Mouse (Mus musculus): Measurements from ENCODE around the gene Zxdc.

The Zxdc gene

DNA sequence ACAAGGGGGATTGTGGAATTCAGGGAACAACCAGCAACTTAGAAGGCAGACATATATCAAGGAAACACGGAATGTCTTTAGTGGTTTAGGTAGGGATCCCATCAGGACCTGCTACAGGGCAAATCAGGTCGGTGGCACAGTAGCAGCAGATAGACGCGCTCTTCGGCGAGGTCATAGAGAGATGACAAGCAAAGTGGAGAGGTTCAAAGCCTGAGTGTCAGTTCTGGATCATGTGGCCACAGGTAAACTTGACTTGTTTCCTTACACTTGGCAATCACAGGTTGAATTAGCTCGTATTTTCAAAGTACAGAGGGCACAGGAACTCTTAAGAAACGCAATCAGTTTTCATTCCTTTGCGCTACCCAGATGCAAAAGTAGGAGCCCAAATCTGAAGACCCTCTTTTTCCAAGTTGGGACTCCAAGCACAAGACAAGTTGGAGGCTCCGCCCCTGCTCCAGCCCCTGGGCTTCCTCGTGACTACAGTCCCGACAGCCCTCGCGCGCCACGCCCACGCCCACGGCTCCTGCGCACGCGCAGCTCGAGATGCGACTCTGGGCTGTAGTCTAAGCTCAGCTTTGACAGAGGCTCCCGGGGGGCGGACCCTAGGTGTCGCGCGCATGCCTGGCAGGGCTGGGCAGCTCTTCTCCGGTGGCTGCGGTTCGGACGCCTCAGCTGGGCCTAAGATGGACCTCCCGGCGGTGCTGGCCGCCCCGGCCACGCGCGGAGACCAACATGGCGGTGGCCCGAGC lies at the start of gene Zxdc:
Zxdc (plus strand) TSS at position 517 of the 749 bp plus-strand sequence.
- DNase-seq, result peak; percentile 98

DNA sequence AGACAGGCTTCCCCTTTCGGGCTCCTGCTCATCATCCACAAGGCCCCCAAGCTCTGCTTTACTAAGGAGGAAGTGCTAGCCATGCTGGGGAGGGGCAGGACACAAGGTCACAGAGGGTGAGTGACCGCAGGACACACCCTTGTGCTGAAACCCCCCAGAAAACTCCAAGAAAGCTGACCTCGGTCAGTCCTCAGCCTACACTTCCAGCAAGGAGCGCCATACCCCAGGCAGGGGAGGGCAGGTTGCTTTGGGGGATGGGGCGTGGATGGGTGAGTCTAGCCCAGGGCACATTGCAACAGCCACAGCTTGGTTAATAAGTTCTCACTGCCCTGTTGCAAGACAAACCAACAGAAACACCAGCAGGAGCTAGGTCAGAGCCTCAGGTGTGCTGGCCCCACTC lies 48.9 kb upstream of the Zxdc start:
- no peak for DNase-seq

DNA sequence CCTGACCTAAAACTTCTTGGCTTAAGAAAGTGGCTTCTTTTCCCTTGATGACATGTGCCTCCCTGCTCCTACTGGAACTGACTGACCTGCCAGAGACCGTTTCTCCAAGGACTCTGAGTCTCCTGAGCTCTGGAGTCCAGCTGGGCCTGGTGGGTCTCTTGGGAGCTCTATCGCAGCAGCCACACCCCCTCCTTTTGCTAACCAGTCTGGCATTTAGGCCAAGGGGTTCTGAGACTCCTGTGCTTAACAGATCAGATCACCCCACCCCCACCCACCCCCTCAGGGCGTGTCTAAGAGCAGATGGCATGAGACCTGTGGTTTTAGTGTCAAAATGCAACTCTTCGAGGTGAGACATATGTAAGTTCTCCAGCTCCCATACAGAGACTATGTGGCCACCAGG lies 47.5 kb upstream of the Zxdc start:
- DNase-seq, result no peak

DNA sequence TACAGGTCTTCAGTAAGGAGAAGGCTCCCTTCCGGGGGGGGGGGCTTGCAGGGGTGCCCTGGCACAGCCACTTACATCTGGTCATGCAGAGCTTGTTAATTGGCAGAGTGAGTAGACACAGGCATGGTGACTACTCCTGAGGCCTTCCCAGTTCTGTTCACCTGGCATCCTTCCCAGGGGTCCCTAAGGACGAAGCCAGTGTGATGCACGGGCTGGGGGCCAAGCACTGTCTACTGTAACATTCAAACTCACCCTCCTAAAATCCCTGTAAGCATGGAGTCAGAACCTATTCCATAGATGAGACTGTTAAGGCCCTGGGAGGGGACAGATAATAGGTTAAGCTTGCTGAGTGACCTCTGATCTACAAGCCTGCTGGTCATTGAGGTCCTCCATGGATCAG lies 45.3 kb upstream of the Zxdc start:
- DNase-seq, result no peak

DNA sequence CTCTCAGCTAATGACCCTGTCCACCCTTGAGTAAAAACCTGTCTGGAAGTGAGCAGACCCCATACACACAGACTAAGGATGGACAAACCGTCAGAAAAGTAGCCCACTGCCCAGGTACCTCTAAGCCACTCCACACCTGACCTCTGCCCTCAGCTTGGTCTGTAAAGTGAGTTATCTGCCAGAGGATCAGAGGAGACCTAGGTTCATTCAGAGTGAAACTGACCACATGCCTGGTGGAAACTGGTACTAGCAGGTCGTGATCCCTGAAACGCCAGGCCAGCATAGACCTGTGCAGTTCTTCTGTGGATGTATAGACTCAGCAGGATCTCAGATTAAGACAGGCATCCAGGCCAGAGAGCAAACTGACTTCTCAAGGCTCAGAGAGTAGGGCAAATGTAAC lies 44.8 kb upstream of the Zxdc start:
- DNase-seq, result no peak

DNA sequence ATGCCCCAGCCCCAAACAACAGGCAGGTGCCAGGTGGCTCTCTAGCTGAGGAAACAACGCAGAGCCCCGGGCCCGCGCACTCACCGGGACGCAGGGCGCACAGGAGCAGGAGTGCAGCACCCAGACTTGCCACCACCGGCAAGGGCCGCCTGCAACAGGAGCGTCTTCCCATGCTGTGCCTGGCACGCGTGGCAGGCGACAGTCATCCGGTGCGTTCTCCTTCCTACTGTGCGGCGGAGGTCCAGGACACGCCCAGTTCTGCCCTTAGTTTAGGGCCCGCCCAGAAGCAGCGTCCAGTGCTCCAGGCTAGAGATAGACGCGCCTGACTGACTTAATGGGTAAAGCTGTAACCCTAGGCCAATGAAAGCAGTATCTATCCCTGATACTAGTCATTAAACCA lies 44.3 kb upstream of the Zxdc start, which contains the start of gene Chst13:
Chst13 (minus strand) TSS at position 195 of the 400 bp plus-strand sequence.
- peak; percentile 37 for DNase-seq

DNA sequence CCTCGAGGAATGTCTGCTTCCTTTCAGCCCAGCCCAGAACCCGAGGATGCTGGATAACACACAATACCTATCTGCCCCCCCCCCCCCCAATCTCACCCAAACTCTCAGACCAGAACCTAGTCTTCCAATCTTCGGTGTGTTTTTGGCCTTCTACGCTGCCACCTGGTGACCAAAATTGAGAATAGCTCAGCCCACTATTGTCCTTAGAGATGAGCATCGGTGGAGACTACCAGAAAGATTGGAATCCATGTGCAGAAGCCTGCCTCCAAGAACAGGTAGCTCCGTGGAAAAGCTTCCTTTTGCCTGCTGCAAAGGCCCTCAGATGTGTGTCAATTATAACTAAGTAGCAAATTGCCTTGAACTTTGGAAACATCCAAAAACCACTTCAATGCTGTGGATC lies 41.6 kb upstream of the Zxdc start:
- peak; percentile 33 for DNase-seq

DNA sequence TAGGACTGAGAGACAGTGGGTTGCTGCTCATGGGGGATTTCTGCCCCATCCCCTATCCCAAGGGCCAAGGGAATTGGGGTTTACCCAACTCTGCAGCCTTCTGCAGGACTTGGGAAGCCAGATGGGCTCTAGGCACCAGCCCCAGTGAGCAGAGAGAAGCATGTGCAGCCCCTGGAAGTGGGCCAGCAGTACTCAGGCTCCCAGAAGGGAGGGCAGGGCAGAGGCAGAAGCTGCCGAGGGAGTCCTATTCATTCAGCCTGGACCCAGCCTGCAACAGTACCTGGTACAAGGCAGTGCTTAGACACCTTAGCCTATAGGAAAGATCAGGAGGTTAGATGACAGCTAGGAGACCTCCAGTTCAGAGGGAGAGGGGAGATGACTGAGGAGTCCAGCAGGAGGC lies 39.3 kb upstream of the Zxdc start:
- DNase-seq, result no peak

DNA sequence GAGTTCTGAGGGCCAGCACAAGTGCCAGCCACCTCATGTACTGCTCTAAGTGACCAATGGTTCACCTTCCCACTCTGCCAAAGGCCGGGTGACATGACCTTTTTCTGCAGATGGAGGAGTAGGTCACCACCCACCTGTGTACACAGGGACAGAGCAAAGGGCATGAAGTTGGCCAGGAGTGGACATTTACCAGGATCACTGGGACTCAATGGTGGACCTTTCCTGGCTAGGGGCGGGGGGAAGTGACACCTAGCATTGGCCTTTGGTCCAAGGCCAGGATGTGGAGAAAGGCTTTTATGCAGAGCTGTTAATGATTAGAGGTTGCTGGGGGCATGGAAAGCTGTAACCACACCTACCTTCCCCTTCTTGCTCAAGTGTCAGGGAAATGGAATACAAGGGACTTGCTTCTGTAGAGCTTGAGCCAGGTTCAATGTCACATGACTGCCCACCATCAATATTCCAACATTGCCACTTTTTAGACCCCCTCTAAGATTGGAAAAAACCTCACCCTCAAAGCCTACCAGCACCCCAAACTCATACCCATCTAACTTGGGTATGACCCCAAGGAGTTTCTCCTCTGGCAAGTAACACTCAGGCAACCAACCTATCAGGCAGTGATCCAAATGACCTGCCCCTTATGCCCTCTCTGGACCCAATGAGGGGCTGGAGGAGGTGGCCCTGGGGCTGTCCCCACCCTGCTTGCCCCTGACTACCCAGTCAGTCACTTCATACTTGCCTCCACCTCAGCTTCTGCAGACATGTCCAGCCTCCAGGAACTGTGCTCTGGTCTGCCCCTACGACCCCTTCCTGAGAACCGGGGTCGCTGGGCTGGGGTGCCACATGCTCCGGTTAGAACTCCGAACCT lies 36.5 kb upstream of the Zxdc start, which contains the start of gene Uroc1:
Uroc1 (plus strand) TSS at position 724 of the 865 bp plus-strand sequence.
- DNase-seq, result no peak

DNA sequence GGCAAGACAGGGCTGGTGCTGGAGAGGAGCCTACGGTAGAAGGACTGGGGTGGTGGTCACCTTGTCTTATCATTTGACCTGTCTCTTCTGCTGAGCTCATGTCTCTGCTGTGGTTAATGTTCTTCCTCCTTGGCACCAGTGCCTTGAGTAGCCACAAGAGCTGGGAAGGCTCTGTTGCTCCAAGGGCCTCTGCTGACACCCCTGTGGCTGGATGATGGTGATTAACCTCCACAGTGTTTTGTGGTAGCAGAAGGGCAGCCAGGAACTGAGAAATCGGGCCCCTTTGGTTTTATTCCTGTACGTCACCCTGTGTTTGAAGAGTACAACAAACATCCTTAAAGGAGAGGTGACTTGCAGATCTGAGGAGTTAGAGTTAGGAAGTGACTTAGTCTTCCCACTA lies 35.0 kb upstream of the Zxdc start:
- no peak for DNase-seq

DNA sequence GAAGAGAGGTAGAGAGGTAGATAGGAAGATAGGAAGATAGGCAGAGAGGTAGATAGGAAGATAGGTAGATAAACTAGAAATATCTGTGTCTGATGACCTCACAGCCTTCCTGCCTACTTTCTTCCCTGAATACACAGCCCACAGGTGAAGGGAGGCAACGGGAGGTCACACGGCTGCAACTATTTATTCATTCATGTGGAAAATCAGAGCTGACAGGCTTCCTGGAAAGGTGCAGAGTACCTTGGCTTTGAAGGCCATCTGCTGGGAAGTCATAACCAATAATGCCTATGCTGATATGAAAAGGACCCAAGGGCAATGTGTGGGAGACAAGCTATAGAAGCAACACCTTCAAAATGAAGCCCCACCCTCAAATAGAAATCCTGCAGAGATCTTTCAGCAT lies 26.9 kb upstream of the Zxdc start:
- no peak for DNase-seq

DNA sequence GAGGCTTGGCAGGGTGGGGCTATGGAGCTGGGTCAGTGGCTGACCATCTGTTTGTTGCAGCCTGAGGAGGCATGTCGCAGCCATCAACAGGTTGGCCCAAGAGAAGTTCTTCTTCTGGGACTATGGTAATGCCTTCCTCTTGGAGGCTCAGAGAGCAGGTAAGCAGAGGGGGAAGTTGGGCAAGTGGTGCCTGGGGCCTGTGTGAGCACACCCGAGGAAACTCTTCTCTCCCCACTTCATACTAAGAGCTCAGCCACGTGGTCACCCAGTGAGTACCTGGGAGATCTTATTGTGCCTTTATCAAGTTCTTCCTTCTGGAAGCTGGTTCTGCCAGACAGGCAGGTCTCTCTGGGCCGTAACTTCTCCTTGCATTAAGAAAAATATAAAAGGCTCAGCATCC lies 22.1 kb upstream of the Zxdc start:
- DNase-seq, result no peak

DNA sequence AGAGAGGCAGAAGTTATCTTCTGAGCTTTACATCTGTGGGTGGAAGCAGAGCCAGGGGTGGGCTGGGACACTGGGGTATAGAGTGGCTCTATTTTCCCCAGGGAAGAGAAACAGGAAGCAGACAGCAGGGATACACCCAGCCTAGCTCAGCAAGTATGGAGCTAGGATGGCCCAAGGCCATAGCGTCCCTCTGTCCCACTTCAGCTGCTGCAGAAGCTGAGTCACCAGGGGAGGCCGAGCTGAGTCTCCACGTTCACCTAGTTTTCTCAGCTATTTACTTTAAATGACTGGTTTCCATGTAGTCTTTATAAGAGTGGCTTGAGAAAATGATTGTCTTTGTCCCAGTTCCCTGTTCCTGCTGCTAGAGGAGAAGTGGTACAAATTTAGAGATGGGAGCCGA lies 20.8 kb upstream of the Zxdc start:
- no peak for DNase-seq

DNA sequence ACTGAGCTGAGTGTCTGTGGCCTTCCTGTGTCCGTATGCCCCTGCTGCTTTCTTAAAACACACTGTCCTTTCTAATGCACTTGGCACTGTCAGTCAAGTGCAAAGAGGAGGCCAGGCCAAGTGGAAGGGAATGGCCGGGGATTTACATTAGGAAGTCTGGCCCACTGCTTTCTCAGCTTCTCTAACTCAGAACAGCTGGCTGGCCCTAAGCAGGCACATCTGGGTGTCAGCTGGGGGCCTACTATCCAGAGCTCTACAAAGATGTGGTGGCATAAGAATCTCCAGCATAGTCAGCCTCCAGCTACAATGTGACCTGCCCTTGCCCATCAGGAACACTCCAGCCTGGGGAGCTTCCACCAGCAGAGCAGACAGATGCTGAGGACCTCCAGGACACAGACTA lies 19.3 kb upstream of the Zxdc start:
- peak; percentile 37 for DNase-seq

DNA sequence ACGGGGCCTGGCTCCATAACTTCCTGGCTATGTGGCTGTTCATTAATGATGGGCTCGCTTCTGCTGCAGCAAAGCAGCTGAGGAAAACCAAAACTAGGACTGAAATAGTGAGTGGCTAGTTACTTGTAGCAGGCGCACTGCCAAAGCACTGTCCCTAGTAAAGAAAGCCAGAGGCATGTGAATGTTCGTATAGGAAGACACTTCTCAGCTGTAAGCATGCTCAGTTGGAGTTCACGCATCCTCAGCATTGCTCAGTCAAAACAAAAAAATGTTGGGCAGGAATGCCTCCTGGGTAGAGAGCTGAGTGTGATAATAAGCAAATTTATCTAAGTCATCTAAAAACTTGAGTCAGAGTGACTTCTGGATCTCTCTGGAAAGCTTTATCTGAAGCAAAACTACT lies 11.2 kb upstream of the Zxdc start:
- DNase-seq, result no peak

DNA sequence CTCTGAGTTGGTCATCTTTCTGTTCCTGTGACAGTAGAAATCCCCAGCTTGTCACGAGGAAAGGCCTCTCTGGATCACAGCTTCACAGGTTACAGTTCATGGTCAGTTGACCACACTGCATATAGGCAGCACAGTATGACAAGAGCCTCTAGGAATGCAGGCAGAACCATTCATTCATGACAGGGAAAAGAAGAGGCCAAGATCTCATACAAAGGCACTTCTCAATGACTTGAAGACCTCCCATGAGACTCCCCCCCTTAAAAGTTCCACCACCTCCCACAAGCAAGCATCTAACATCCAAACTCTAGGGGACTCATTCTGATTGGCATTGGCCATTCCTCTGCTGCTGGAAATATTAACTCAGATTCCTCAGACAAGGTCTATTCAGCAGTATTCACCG lies 9.8 kb upstream of the Zxdc start:
- DNase-seq, result no peak

DNA sequence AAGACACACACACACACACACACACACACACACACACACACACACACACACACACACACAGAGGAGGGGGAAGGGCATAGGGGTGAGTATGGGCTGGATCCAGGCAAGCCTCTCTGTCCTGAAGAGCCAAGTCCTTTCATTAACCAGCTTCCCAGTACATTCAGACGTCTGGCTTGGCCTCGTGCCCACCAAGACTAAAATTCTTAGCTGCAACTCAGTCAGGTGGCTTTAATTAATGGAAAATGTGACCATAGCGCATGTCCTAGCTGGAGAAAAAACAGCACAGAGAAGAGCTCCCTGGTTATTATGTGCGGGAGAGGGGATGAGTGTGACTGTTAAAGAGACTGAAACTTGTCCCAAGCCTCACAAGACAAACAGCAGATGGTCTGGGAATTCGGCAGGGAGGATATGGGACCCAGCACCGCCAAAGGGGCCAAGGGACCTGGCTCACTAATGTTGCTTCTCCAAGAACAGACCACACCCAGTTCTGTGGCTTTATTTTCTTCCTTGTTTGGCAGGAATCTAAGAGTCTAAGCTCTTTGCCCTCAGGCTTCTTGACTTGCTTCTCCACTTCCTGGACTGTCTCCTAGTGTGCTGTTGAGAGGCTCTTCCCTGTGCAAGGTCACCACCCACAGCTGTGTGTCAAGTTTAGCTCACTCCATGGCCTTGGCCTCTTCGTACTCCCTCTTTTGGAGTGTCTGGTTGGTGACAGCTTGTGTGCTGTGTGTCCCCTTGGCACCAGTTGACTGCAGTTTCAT lies 9.1 kb upstream of the Zxdc start:
- peak; percentile 48 for DNase-seq

DNA sequence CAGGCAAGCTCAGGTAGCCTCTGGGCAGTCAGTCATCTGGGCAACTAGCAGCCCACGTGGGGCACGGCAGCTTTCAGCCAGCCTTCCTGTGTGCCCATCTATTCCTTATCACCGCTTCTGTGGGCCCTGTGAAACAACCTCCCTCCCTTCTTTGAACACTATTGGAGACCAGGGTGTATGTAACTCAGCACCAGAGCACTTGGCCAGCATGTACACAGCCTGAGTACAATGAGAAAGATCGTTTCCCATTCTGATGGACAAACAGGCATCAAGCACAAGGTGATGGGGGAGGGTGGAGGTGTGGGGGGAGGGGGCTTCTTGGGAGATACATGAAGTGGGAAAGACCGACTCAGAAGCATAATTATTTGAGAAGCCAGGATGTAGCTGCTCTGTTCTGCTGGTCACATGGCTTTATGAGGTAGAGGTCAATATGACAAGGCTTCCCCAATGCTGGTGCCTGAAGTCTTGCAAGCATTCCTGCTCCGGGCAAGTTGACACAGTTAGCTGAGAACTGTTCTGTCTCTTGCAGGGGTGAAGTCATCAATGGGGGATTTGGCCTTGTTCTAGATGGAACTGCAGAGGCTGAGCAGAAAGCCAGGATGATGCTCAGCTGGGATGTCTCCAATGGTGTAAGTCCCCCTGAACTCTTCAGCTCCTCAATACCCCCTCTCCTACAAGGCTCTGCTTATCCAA lies 8.2 kb upstream of the Zxdc start:
- no peak for DNase-seq

DNA sequence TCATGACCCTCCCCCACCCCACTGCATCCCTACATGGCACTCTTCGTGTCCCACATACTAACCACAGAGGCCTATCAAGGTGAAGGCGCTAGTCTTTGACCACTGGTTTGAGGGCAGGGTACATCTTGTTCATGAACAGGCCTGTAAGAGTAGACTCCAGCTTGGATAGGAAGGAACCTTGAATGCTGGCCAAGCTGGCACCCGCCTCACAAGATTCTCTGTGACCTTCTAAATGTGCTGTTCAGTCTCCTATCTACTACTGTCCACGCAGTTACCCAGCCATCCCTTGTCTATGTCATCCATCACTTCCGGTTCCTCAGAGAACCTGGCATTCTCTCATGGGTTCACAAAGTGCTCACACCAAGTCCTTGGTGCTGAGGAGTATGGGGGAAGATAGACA lies 6.0 kb upstream of the Zxdc start:
- DNase-seq, result no peak

DNA sequence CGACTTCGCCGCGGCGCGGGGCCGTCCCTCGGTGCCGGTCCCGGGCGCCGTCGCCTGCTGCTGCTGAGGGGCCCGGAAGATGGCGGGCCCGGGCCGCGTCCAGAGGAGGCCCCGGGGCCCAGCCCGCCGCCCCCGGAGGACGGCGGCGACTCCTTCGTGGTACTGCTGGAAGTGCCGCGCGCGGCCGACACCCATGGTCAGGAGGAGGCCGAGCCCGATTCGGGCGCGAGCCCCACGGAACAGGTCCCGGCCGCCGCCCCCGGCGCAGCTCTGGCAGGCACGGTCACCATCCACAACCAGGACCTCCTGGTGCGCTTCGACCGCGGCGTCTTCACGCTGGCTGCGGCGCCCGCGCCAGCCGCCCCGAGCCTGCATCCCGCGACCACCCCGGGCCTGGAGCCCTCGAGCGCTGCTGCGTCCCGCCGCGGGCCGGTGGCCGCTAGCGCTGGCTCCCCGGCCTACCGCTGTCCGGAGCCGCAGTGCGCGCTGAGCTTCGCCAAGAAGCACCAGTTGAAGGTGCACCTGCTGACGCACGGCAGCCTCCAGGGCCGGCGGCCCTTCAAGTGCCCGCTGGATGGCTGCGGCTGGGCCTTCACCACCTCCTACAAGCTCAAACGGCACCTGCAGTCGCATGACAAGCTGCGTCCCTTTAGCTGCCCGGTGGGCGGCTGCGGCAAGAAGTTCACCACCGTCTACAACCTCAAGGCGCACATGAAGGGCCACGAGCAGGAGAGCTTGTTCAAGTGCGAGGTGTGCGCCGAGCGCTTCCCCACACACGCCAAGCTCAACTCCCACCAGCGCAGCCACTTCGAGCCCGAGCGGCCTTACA lies 647 bp downstream of the Zxdc start:
- DNase-seq, result peak; percentile 55

DNA sequence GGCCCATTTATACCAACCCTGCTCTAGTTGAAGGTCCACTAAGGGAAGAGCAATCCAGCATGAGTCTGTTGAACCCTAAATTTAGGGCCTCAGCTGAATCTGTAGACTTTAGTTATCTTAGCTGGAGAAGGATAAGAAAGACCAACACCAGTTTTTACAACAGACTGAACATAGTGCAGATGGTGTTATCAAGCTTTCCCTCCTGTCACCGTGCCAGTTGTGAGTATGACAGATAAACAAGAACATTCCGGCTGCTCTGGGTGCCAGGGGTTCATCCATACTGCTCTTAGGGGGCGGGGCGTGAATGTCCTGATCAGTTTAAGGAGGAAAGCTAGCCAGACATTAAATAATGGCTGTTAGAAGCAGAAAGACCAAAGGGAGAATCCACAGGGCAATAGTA lies 5.4 kb downstream of the Zxdc start:
- DNase-seq, result no peak

DNA sequence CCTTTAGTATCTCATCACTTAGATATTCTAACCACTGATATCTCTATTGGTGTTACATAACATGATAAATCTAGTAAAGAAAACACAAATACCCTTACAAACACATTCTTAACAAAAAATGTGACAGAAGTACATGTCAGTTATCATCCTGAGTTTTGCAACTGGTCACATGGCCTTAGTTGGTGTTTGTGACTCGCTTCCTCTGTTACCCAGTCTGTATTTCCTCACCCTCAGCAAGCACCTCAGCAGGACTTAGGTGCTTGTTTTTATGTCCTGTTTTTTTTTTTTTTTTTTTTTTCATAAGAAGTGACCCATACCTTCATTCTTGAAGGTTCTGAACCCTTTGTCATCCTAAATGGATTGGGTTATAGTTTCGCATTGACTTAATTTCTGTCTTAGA lies 8.4 kb downstream of the Zxdc start:
- DNase-seq, result no peak
